Mouse (Mus musculus) myocyte (in vitro differentiated cells): ENCODE measurements at regions not wholly inside any gene's neighbourhood (a gene's known extent, or its start where the extent isn't known, plus 50 kb on each side); places are given as distances from the start of the nearest gene placed in this dataset.

Experiments
- H3K27me3 ChIP-seq: one replicate; pipeline ENCODE4 v1.6.1; 2011; ENCODE audit not compliant: control insufficient read depth, insufficient read depth, insufficient read length
- H3K36me3 ChIP-seq: one replicate; pipeline ENCODE4 v1.6.1; 2011; ENCODE audit not compliant: control insufficient read depth, insufficient read depth
- H3K4me2 ChIP-seq: one replicate; pipeline ENCODE4 v1.6.1; 2011; ENCODE audit warnings: low read depth, control low read depth
- H3K4me3 ChIP-seq: one replicate; pipeline ENCODE4 v1.5.1; 2011; ENCODE audit warnings: mild to moderate bottlenecking, control low read depth, moderate library complexity
- H3K79me2 ChIP-seq: one replicate; pipeline ENCODE4 v1.6.1; 2011; ENCODE audit not compliant: control insufficient read depth, insufficient read depth
- H3ac ChIP-seq: one replicate; pipeline ENCODE4 v1.6.1; 2011; ENCODE audit not compliant: control insufficient read depth, insufficient read length
- CEBPB ChIP-seq: IDR thresholded peaks from 2 replicates; pipeline ENCODE4 v1.6.1; 2011; ENCODE audit warnings: mild to moderate bottlenecking, moderate library complexity; ENCODE audit not compliant: poor library complexity, insufficient read depth, severe bottlenecking
- E2F4 ChIP-seq: IDR thresholded peaks from one replicate; pipeline ENCODE4 v1.6.1; 2011; ENCODE audit warnings: mild to moderate bottlenecking, control low read depth, moderate library complexity; ENCODE audit not compliant: insufficient read depth
- MAX ChIP-seq: IDR thresholded peaks from one replicate; pipeline ENCODE4 v1.6.1; 2011; ENCODE audit warnings: low read depth, mild to moderate bottlenecking, control low read depth
- MYOD1 ChIP-seq, 3 experiments: IDR thresholded peaks; one replicate each; pipeline ENCODE4 v1.6.1; 2011; ENCODE audit warnings: control low read depth in 2 of 3, low read depth in 2 of 3, mild to moderate bottlenecking in 2 of 3, moderate library complexity in 1 of 3; ENCODE audit not compliant: insufficient read length in 2 of 3, control insufficient read depth in 1 of 3
- MYOG ChIP-seq, 3 experiments: IDR thresholded peaks; one replicate each; pipeline ENCODE4 v1.6.1; 2011; ENCODE audit warnings: control low read depth in 2 of 3, low read depth in 2 of 3, mild to moderate bottlenecking in 2 of 3; ENCODE audit not compliant: insufficient read length in 2 of 3, control insufficient read depth in 1 of 3, insufficient read depth in 1 of 3
- POLR2A ChIP-seq: IDR thresholded peaks from one replicate; pipeline ENCODE4 v1.6.1; 2011; ENCODE audit warnings: low read depth, mild to moderate bottlenecking, control low read depth, moderate library complexity; ENCODE audit not compliant: insufficient read length
- POLR2AphosphoS2 ChIP-seq: IDR thresholded peaks from one replicate; pipeline ENCODE4 v1.6.1; 2011; ENCODE audit warnings: low read depth, control low read depth; ENCODE audit not compliant: insufficient read length
- REST ChIP-seq: IDR thresholded peaks from one replicate; pipeline ENCODE4 v1.6.1; 2011; ENCODE audit warnings: mild to moderate bottlenecking, control low read depth, moderate library complexity; ENCODE audit not compliant: insufficient read depth, insufficient read length
- SRF ChIP-seq: IDR thresholded peaks from one replicate; pipeline ENCODE4 v1.6.1; 2011; ENCODE audit warnings: low read depth; ENCODE audit not compliant: control insufficient read depth, insufficient read length
- TCF12 ChIP-seq: IDR thresholded peaks from one replicate; pipeline ENCODE4 v1.6.1; 2011; ENCODE audit warnings: mild to moderate bottlenecking, control low read depth; ENCODE audit not compliant: poor library complexity, insufficient read depth, severe bottlenecking
- TCF3 ChIP-seq: IDR thresholded peaks from one replicate; pipeline ENCODE4 v1.6.1; 2011; ENCODE audit warnings: low read depth, control low read depth; ENCODE audit not compliant: insufficient read length
- USF1 ChIP-seq: IDR thresholded peaks from one replicate; pipeline ENCODE4 v1.6.1; 2011; ENCODE audit warnings: low read depth, mild to moderate bottlenecking, control low read depth, moderate library complexity

GRCm38 (mm10) chr5:64476641-64477369 lies 320.7 kb downstream of the Tbc1d1 start:
- H3K4me2 ChIP-seq = no peak overlapping the region
- TF ChIP-seq MYOD1 (IDR thresholded peaks at IDR 0.05; ENCODE audit: control insufficient read depth in 1 of 3, insufficient read length in 2 of 3, low read depth in 2 of 3) (no peak), TCF12 (no peak), USF1 (no peak), CEBPB (no peak), E2F4 (no peak), POLR2A (no peak), SRF (no peak), REST (no peak)
- no peaks in the 10 kb centered on the region for H3K79me2 ChIP-seq

GRCm38 (mm10) chr5:64478143-64478542 lies 322.0 kb downstream of the Tbc1d1 start:
- Histone ChIP-seq H3K27me3 (no peaks in the 10 kb centered on the region), H3K36me3 (no peaks in the 10 kb centered on the region), H3ac (no peak overlapping the region), H3K4me2 (no peak overlapping the region), H3K79me2 (no peaks in the 10 kb centered on the region), H3K4me3 (no peak overlapping the region)
- TF ChIP-seq MYOG (IDR thresholded peaks at IDR 0.05; ENCODE audit: control insufficient read depth in 1 of 3, insufficient read depth in 1 of 3, insufficient read length in 2 of 3, low read depth in 2 of 3) (no peak), CEBPB (no peak), E2F4 (no peak), MYOD1 (IDR thresholded peaks at IDR 0.05; ENCODE audit: control insufficient read depth in 1 of 3, insufficient read length in 2 of 3, low read depth in 2 of 3) (no peak), POLR2AphosphoS2 (no peak), TCF12 (no peak), MAX (no peak), SRF (no peak), USF1 (no peak), TCF3 (no peak), REST (no peak), POLR2A (no peak)

More at GRCm38 (mm10) chr5:64476641-64477369, 320.7 kb downstream of the Tbc1d1 start:
- Histone ChIP-seq H3K4me3 (no peak overlapping the region), H3K36me3 (no peaks in the 10 kb centered on the region), H3K27me3 (no peaks in the 10 kb centered on the region), H3ac (no peak overlapping the region)

DNA sequence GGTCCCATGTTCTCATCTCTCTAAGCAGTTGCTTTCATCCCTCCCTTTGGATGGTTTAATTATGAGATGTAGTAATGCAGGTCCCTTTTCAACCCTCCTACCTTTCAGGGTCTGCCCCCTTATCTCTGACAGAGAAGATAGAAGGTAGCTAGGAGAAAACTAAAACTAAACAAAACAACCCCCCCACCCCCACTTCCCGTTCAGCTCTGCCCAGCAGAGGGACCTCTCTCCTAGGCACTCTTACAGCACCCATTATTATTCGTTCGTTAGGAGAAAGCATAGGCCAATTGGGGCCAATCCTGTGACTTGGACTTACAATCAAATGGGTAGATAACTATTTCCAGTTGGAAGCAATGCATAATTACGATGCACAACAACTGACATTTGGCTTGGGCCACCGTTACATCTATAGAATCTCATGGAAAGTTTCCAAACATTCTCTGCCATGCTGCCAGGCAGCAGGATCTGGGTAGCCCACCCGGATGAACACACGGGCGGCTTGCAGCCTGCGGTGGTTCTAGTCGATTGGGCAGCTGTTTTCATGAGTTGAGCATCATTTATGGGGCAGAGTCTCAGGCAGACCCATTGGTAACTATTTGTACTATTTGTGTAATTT lies 322.6 kb downstream of the Tbc1d1 start:
- no peaks in the 10 kb centered on the region for H3K27me3 ChIP-seq
- no peak overlapping the region for H3K4me3 ChIP-seq
- TF ChIP-seq REST = no peak
- no peak for TF ChIP-seq POLR2AphosphoS2
- no peak for TF ChIP-seq MYOG (IDR thresholded peaks at IDR 0.05; ENCODE audit: control insufficient read depth in 1 of 3, insufficient read depth in 1 of 3, insufficient read length in 2 of 3, low read depth in 2 of 3)
- TF ChIP-seq POLR2A = no peak
- TF ChIP-seq E2F4 = no peak
- TF ChIP-seq USF1 = no peak
- no peak for TF ChIP-seq TCF12
- TF ChIP-seq CEBPB = no peak
- no peak for TF ChIP-seq MYOD1 (IDR thresholded peaks at IDR 0.05; ENCODE audit: control insufficient read depth in 1 of 3, insufficient read length in 2 of 3, low read depth in 2 of 3)
- TF ChIP-seq MAX = no peak

GRCm38 (mm10) chr5:64479315-64479714 lies 323.2 kb downstream of the Tbc1d1 start:
- no peaks in the 10 kb centered on the region for H3K27me3 ChIP-seq
- TF ChIP-seq MAX = no peak
- no peak for TF ChIP-seq E2F4
- TF ChIP-seq CEBPB = no peak
- no peak for TF ChIP-seq POLR2AphosphoS2
- no peak for TF ChIP-seq MYOG (IDR thresholded peaks at IDR 0.05; ENCODE audit: control insufficient read depth in 1 of 3, insufficient read depth in 1 of 3, insufficient read length in 2 of 3, low read depth in 2 of 3)
- TF ChIP-seq TCF12 = no peak
- no peak for TF ChIP-seq REST
- TF ChIP-seq MYOD1 (IDR thresholded peaks at IDR 0.05; ENCODE audit: control insufficient read depth in 1 of 3, insufficient read length in 2 of 3, low read depth in 2 of 3) = no peak
- H3K79me2 ChIP-seq = no peaks in the 10 kb centered on the region
- no peak overlapping the region for H3ac ChIP-seq
- no peaks in the 10 kb centered on the region for H3K36me3 ChIP-seq
- no peak overlapping the region for H3K4me3 ChIP-seq
- H3K4me2 ChIP-seq = peak overlapping the region; percentile 3

More for the DNA sequence above, 322.6 kb downstream of the Tbc1d1 start:
- Histone ChIP-seq H3K4me2 (peak overlapping the region; percentile 3), H3K79me2 (no peaks in the 10 kb centered on the region), H3K36me3 (no peaks in the 10 kb centered on the region), H3ac (no peak overlapping the region)
